Mouse (Mus musculus): ENCODE measurements around the gene Bloc1s4.
"Not testable (repeated sequence)": the region's sequence is repeated elsewhere in the genome, so short reads cannot be mapped to it uniquely, and the experiment has no call there.

Gene Bloc1s4

GRCm38 (mm10) chr5:36748536-36749061 is at the start of gene Bloc1s4:
Gene Bloc1s4, minus strand, starts transcription at chr5:36748650.
- in situ Hi-C loops (cut with MboI, MseI), result no loop called here

GRCm38 (mm10) chr5:36797291-36797690 is 48.8 kb upstream of the Bloc1s4 start:
- in situ Hi-C loops (cut with MboI, MseI), result no loop called here

- in situ Hi-C loops (cut with MboI, MseI), result not testable (repeated sequence)
Measured at GRCm38 (mm10) chr5:36796296-36797014, 48.0 kb upstream of the Bloc1s4 start, which contains the start of gene Mrfap1. Gene Mrfap1, minus strand, starts transcription at chr5:36796772.

GRCm38 (mm10) chr5:36795647-36796295 is 47.3 kb upstream of the Bloc1s4 start:
- in situ Hi-C loops (cut with MboI, MseI), result not testable (repeated sequence)

- in situ Hi-C loops (cut with MboI, MseI), result loop anchor here (5.0 kb wide), 1 partner anchor 35 kb away; no protein-coding TSS in a partner anchor
Measured at GRCm38 (mm10) chr5:36791861-36792260, 43.4 kb upstream of the Bloc1s4 start.

- in situ Hi-C loops (cut with MboI, MseI), result no loop called here
Measured at GRCm38 (mm10) chr5:36786052-36786451, 37.6 kb upstream of the Bloc1s4 start.

GRCm38 (mm10) chr5:36779512-36779911 is 31.1 kb upstream of the Bloc1s4 start:
- in situ Hi-C loops (cut with MboI, MseI), result no loop called here

- in situ Hi-C loops (cut with MboI, MseI), result no loop called here
Measured at GRCm38 (mm10) chr5:36778901-36779300, 30.5 kb upstream of the Bloc1s4 start.

- in situ Hi-C loops (cut with MboI, MseI), result no loop called here
Measured at GRCm38 (mm10) chr5:36777186-36777585, 28.7 kb upstream of the Bloc1s4 start.

GRCm38 (mm10) chr5:36776021-36776575 is 27.6 kb upstream of the Bloc1s4 start:
- in situ Hi-C loops (cut with MboI, MseI), result no loop called here

- in situ Hi-C loops (cut with MboI, MseI), result no loop called here
Measured at GRCm38 (mm10) chr5:36775317-36775716, 26.9 kb upstream of the Bloc1s4 start.

GRCm38 (mm10) chr5:36772586-36772985 is 24.1 kb upstream of the Bloc1s4 start:
- in situ Hi-C loops (cut with MboI, MseI), result no loop called here

GRCm38 (mm10) chr5:36769603-36770002 is 21.2 kb upstream of the Bloc1s4 start:
- in situ Hi-C loops (cut with MboI, MseI), result no loop called here

- in situ Hi-C loops (cut with MboI, MseI), result no loop called here
Measured at GRCm38 (mm10) chr5:36766958-36767703, 18.7 kb upstream of the Bloc1s4 start.

GRCm38 (mm10) chr5:36759848-36760247 is 11.4 kb upstream of the Bloc1s4 start:
- in situ Hi-C loops (cut with MboI, MseI), result loop anchor here (5.0 kb wide), 1 partner anchor 32 kb away; no protein-coding TSS in a partner anchor

- in situ Hi-C loops (cut with MboI, MseI), result loop anchor here (5.0 kb wide), 1 partner anchor 35 kb away; no protein-coding TSS in a partner anchor
Measured at GRCm38 (mm10) chr5:36757033-36757432, 8.6 kb upstream of the Bloc1s4 start.

- in situ Hi-C loops (cut with MboI, MseI), result loop anchor here (5.0 kb wide), 1 partner anchor 82 kb away; the partner anchor contains the start of gene Man2b2
Measured at GRCm38 (mm10) chr5:36750119-36751078, 1.9 kb upstream of the Bloc1s4 start.

- in situ Hi-C loops (cut with MboI, MseI), result no loop called here
Measured at GRCm38 (mm10) chr5:36747794-36748535, 485 bp downstream of the Bloc1s4 start.

- in situ Hi-C loops (cut with MboI, MseI), result no loop called here
Measured at GRCm38 (mm10) chr5:36747071-36747470, 1.4 kb downstream of the Bloc1s4 start.

All from T-helper 2 cell (primary cell).